Mouse (Mus musculus) splenic B cell, adult 2 months (primary cell): ENCODE results near the gene Srrt.

Experiments
- DNase-seq: peaks from one replicate; pipeline ENCODE4 v3.0.0-alpha.2; 2011; ENCODE audit warnings: low read depth, low spot score
- H3K27me3 ChIP-seq: 2 replicates; pipeline ENCODE4 v1.6.1; 2012; ENCODE audit warnings: mild to moderate bottlenecking, low read length, moderate library complexity, mixed read lengths; ENCODE audit not compliant: control insufficient read depth, poor library complexity, insufficient read depth, severe bottlenecking
- H3K36me3 ChIP-seq: 2 replicates; pipeline ENCODE4 v1.6.1; 2012; ENCODE audit warnings: mild to moderate bottlenecking, low read length, moderate library complexity, mixed read lengths; ENCODE audit not compliant: control insufficient read depth, poor library complexity, insufficient read depth, severe bottlenecking

Srrt gene

GRCm38 (mm10) chr5:137295712-137296111 is 11.8 kb downstream of the Srrt start:
- Histone ChIP-seq H3K27me3 (no peaks in the 10 kb centered on the region), H3K36me3 (peaks cover 19% of the 10 kb centered on the region)
- no peak for DNase-seq

- H3K27me3 ChIP-seq, result no peaks in the 10 kb centered on the region
- no peak for DNase-seq
These were observed 12.2 kb downstream of the Srrt start for GRCm38 (mm10) chr5:137295296-137295695.

GRCm38 (mm10) chr5:137294744-137295093 is 12.8 kb downstream of the Srrt start:
- Histone ChIP-seq H3K27me3 (no peaks in the 10 kb centered on the region), H3K36me3 (peaks cover 16% of the 10 kb centered on the region)
- no peak for DNase-seq

More at GRCm38 (mm10) chr5:137295296-137295695, 12.2 kb downstream of the Srrt start:
- peaks cover 18% of the 10 kb centered on the region for H3K36me3 ChIP-seq

GRCm38 (mm10) chr5:137293839-137294743 is 13.4 kb downstream of the Srrt start, which contains the start of gene Ufsp1:
Gene Ufsp1 (plus strand): TSS chr5:137294629.
- H3K27me3 ChIP-seq, result no peaks in the 10 kb centered on the region
- H3K36me3 ChIP-seq, result peaks cover 13% of the 10 kb centered on the region
- DNase-seq, result peak; percentile 95

- no peaks in the 10 kb centered on the region for H3K27me3 ChIP-seq
- peaks cover 11% of the 10 kb centered on the region; the same call in 1 of the 2 replicates for H3K36me3 ChIP-seq
- peak; percentile 70 for DNase-seq
These were observed 14.2 kb downstream of the Srrt start for GRCm38 (mm10) chr5:137293282-137293681.

GRCm38 (mm10) chr5:137291381-137291926 is 16.0 kb downstream of the Srrt start:
- peaks cover 5% of the 10 kb centered on the region; the same call in 1 of the 2 replicates for H3K36me3 ChIP-seq
- no peak for DNase-seq

GRCm38 (mm10) chr5:137290677-137291076 is 16.8 kb downstream of the Srrt start:
- Histone ChIP-seq H3K36me3 (peaks cover 2% of the 10 kb centered on the region; the same call in 1 of the 2 replicates), H3K27me3 (no peaks in the 10 kb centered on the region)
- DNase-seq, result peak; percentile 69

More at GRCm38 (mm10) chr5:137291381-137291926, 16.0 kb downstream of the Srrt start:
- H3K27me3 ChIP-seq, result no peaks in the 10 kb centered on the region

GRCm38 (mm10) chr5:137289591-137290365 is 17.7 kb downstream of the Srrt start:
- Histone ChIP-seq H3K36me3 (no peaks in the 10 kb centered on the region), H3K27me3 (no peaks in the 10 kb centered on the region)
- DNase-seq, result no peak

GRCm38 (mm10) chr5:137288999-137289470 is 18.4 kb downstream of the Srrt start:
- Histone ChIP-seq H3K36me3 (no peaks in the 10 kb centered on the region), H3K27me3 (no peaks in the 10 kb centered on the region)
- peak; percentile 59 for DNase-seq

GRCm38 (mm10) chr5:137287953-137288743 is 19.3 kb downstream of the Srrt start:
- no peak for DNase-seq

GRCm38 (mm10) chr5:137287032-137287952 is 20.2 kb downstream of the Srrt start, which contains the start of gene Ache:
Gene Ache (plus strand): TSS chr5:137287519.
- peak; percentile 44 for DNase-seq
- Histone ChIP-seq H3K27me3 (no peaks in the 10 kb centered on the region), H3K36me3 (no peaks in the 10 kb centered on the region)

More at GRCm38 (mm10) chr5:137287953-137288743, 19.3 kb downstream of the Srrt start:
- H3K36me3 ChIP-seq, result no peaks in the 10 kb centered on the region
- no peaks in the 10 kb centered on the region for H3K27me3 ChIP-seq

- no peaks in the 10 kb centered on the region for H3K27me3 ChIP-seq
- DNase-seq, result peak; percentile 92
- H3K36me3 ChIP-seq, result no peaks in the 10 kb centered on the region
These were observed 20.8 kb downstream of the Srrt start for GRCm38 (mm10) chr5:137286655-137287031.

GRCm38 (mm10) chr5:137285986-137286385 is 21.5 kb downstream of the Srrt start:
- no peak for DNase-seq
- H3K27me3 ChIP-seq, result no peaks in the 10 kb centered on the region
- H3K36me3 ChIP-seq, result no peaks in the 10 kb centered on the region
